Mouse (Mus musculus) E14TG2a.4 (cell line): ENCODE results near the gene Olfr157.

Experiments
- CTCF ChIP-seq: conservative IDR thresholded peaks from 2 replicates; pipeline ENCODE4 v1.5.1; 2014; ENCODE audit warnings: low read length
- NANOG ChIP-seq: IDR thresholded peaks from 2 replicates; pipeline ENCODE4 v1.6.1; 2014; ENCODE audit warnings: borderline replicate concordance, low read length, mixed read lengths

- TF ChIP-seq CTCF = no peak
- TF ChIP-seq NANOG = no peak
Observed at GRCm38 (mm10) chr4:43828806-43829205, 11.2 kb downstream of the Olfr157 start.
